Mouse (Mus musculus): ENCODE results near the gene Satb2.

- TF ChIP-seq POLR2A (IDR thresholded peaks at IDR 0.05; ENCODE audit: insufficient read length, low read depth) = no peak
- TF ChIP-seq CEBPB (IDR thresholded peaks at IDR 0.05; ENCODE audit: insufficient read depth, poor library complexity, severe bottlenecking) = no peak
- TF ChIP-seq USF1 (IDR thresholded peaks at IDR 0.05; ENCODE audit: low read depth) = no peak
- TF ChIP-seq TCF12 (IDR thresholded peaks at IDR 0.05; ENCODE audit: insufficient read depth, poor library complexity, severe bottlenecking) = no peak
- no peak for TF ChIP-seq MYOG (IDR thresholded peaks at IDR 0.05; ENCODE audit: control insufficient read depth in 1 of 3, insufficient read depth in 1 of 3, insufficient read length in 2 of 3, low read depth in 2 of 3)
- TF ChIP-seq E2F4 (IDR thresholded peaks at IDR 0.05; ENCODE audit: insufficient read depth) = no peak
- no peak for TF ChIP-seq MYOD1 (IDR thresholded peaks at IDR 0.05; ENCODE audit: control insufficient read depth in 1 of 3, insufficient read length in 2 of 3, low read depth in 2 of 3)
- no peak for TF ChIP-seq MAX (IDR thresholded peaks at IDR 0.05; ENCODE audit: low read depth)
- no peak for TF ChIP-seq REST (IDR thresholded peaks at IDR 0.05; ENCODE audit: insufficient read depth, insufficient read length)
- TF ChIP-seq POLR2AphosphoS2 (IDR thresholded peaks at IDR 0.05; ENCODE audit: insufficient read length, low read depth) = no peak
Observed at GRCm38 (mm10) chr1:56749629-56750311, 228.7 kb downstream of the Satb2 start.
